Mouse (Mus musculus) embryonic fibroblast, embryonic 13.5 days (primary cell): ENCODE data around the gene Tpk1. TPM values are rescaled to one million over a fixed set of nuclear protein-coding genes. Genes with fewer than 3 reads are reported as not detected.

Experiments used
- H3K27ac ChIP-seq: 2 replicates; pipeline ENCODE4 v1.5.1; 2012; ENCODE audit warnings: low read length, control low read depth, inconsistent platforms; ENCODE audit not compliant: insufficient read depth
- H3K4me1 ChIP-seq: 2 replicates; pipeline ENCODE4 v1.6.1; 2011; ENCODE audit warnings: low read length; ENCODE audit not compliant: control insufficient read depth, insufficient read depth
- H3K4me3 ChIP-seq: 2 replicates; pipeline ENCODE4 v1.5.1; 2011; ENCODE audit warnings: mild to moderate bottlenecking, control low read depth, low read length; ENCODE audit not compliant: insufficient read depth
- CTCF ChIP-seq: IDR thresholded peaks from 2 replicates; pipeline ENCODE4 v1.5.1; 2011; ENCODE audit warnings: mild to moderate bottlenecking, control low read depth, low read length, moderate library complexity, borderline replicate concordance; ENCODE audit not compliant: insufficient read depth
- POLR2A ChIP-seq: IDR thresholded peaks from 2 replicates; pipeline ENCODE4 v1.6.1; 2011; ENCODE audit warnings: low read depth, mild to moderate bottlenecking, control low read depth, low read length, moderate library complexity
- polyA plus RNA-seq: library from polyadenylated mRNA; stranded (reverse); fragments of >200 nt; gene quantifications from 2 replicates; pipeline ENCODE4 v1.2.4, GENCODE M21; 2011; ENCODE audit warnings: low read depth; ENCODE audit not compliant: missing spikeins, insufficient read length

The Tpk1 gene
- polyA plus RNA-seq, 1 experiment: 16.3 TPM

GRCm38 (mm10) chr6:43667681-43668080 lies 1.6 kb upstream of the Tpk1 start:
- no peak overlapping the region for H3K4me3 ChIP-seq
- TF ChIP-seq CTCF (no peak), POLR2A (no peak)
- H3K27ac ChIP-seq: no peak overlapping the region
- peaks cover 5% of the 10 kb centered on the region for H3K4me1 ChIP-seq

GRCm38 (mm10) chr6:43666611-43667400 lies 728 bp upstream of the Tpk1 start:
- H3K4me3 ChIP-seq: peak overlapping the region; percentile 59

GRCm38 (mm10) chr6:43661822-43662221 lies 4.3 kb downstream of the Tpk1 start:
- no peak overlapping the region for H3K4me3 ChIP-seq
- H3K27ac ChIP-seq: no peak overlapping the region
- peaks cover 5% of the 10 kb centered on the region for H3K4me1 ChIP-seq
- no peak for TF ChIP-seq POLR2A
- TF ChIP-seq CTCF: no peak

More at GRCm38 (mm10) chr6:43666611-43667400, 728 bp upstream of the Tpk1 start:
- Histone ChIP-seq H3K27ac (peak overlapping the region; percentile 82; the same call in 1 of the 2 replicates), H3K4me1 (peaks cover 5% of the 10 kb centered on the region)
- TF ChIP-seq CTCF: no peak
- no peak for TF ChIP-seq POLR2A

GRCm38 (mm10) chr6:43658290-43658689 lies 7.8 kb downstream of the Tpk1 start:
- Histone ChIP-seq H3K27ac (no peak overlapping the region), H3K4me3 (no peak overlapping the region), H3K4me1 (no peaks in the 10 kb centered on the region)
- no peak for TF ChIP-seq POLR2A
- no peak for TF ChIP-seq CTCF

GRCm38 (mm10) chr6:43657845-43658244 lies 8.2 kb downstream of the Tpk1 start:
- H3K4me3 ChIP-seq: no peak overlapping the region
- TF ChIP-seq CTCF (no peak), POLR2A (no peak)
- H3K4me1 ChIP-seq: no peaks in the 10 kb centered on the region
- no peak overlapping the region for H3K27ac ChIP-seq

- TF ChIP-seq CTCF (no peak), POLR2A (no peak)
- no peak overlapping the region for H3K4me3 ChIP-seq
- no peaks in the 10 kb centered on the region for H3K4me1 ChIP-seq
- H3K27ac ChIP-seq: no peak overlapping the region
Measured at GRCm38 (mm10) chr6:43654876-43655456, 11.1 kb downstream of the Tpk1 start.

GRCm38 (mm10) chr6:43649516-43649915 lies 16.6 kb downstream of the Tpk1 start:
- TF ChIP-seq POLR2A (no peak), CTCF (no peak)
- Histone ChIP-seq H3K4me3 (no peak overlapping the region), H3K4me1 (peaks cover 3% of the 10 kb centered on the region), H3K27ac (no peak overlapping the region)

- no peak overlapping the region for H3K4me3 ChIP-seq
- no peak overlapping the region for H3K27ac ChIP-seq
- peaks cover 8% of the 10 kb centered on the region for H3K4me1 ChIP-seq
- TF ChIP-seq POLR2A: no peak
- TF ChIP-seq CTCF: no peak
Measured at GRCm38 (mm10) chr6:43645674-43646073, 20.4 kb downstream of the Tpk1 start.

GRCm38 (mm10) chr6:43645105-43645504 lies 21.0 kb downstream of the Tpk1 start:
- H3K27ac ChIP-seq: no peak overlapping the region
- peaks cover 8% of the 10 kb centered on the region for H3K4me1 ChIP-seq
- no peak overlapping the region for H3K4me3 ChIP-seq
- no peak for TF ChIP-seq CTCF
- TF ChIP-seq POLR2A: no peak

- no peak overlapping the region for H3K4me3 ChIP-seq
- no peak for TF ChIP-seq CTCF
- TF ChIP-seq POLR2A: no peak
- H3K27ac ChIP-seq: no peak overlapping the region
- peaks cover 5% of the 10 kb centered on the region for H3K4me1 ChIP-seq
Measured at GRCm38 (mm10) chr6:43643718-43644117, 22.4 kb downstream of the Tpk1 start.
